Mouse (Mus musculus) stomach, adult 2 months (tissue): ENCODE results near the gene Gm38394. TPM values are rescaled to one million over a fixed set of nuclear protein-coding genes. Genes with fewer than 3 reads are reported as not detected.

ENCODE experiments used
- polyA plus RNA-seq: library from polyadenylated mRNA; depleted of rRNA; stranded (reverse); fragments of >200 nt; gene quantifications from 2 replicates; pipeline ENCODE4 v1.2.3, GENCODE M21; 2012; rRNA removed

Gm38394 gene
- polyA plus RNA-seq: 0.35 and 0.55 TPM in 2 replicates

DNA sequence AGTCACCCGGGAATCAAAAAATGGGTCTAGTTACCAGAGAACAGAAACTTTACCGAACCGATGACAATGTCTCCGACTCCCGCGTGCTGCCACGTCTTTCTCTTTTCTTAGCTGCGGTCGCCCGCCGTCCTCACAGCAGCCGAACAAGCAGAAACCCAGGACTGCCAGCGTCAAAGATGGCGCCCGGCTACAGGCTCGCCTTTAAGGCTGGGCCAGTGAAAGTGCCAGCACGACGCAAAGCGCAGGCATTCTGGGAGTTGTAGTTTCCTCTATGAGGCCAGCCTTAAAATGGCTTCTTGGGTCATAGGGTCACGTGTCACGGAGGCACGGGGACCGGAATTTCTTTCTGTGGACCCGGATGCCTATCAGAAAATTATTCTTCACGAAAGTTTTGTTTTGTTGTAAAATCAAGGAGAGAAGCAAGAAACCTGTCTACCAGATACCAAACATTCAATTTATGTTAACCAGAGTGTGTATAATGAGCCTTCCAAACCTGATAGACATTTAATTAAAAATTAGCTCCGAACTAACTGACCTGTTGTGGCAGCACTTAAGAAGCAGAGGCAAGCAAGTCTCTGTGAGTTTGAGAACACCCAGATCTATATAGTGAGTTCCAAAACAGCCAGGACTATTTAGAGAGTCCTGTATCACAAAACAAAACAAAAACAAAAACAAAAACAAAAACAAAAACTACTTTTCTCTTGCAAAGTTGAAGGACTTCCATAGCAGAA lies at the start of gene Gm38394:
Gene Gm38394, minus strand, starts transcription at position 116 of the 731 bp plus-strand sequence.

DNA sequence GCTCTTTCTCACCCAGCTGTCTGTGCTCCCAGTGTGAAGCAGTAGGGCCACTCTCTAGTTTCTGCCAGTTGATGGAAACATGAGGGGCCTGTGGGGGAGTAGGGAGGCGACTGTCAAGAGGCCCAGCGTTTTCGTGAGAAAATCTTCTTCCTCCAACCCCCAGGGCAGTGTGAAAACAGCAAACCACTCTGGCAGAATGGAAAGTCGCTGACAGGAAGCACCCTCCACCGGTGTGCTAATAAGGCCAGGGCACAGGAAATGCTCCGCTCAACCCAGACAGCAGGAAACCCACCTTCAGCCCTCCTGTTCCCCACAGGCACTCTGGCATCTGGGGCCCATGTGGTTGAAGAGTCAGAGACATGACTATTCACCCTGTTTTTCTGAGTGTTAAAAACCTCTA lies 28.8 kb upstream of the Gm38394 start, which contains the start of gene Lax1:
Gene Lax1, minus strand, starts transcription at position 212 of the 400 bp plus-strand sequence.

DNA sequence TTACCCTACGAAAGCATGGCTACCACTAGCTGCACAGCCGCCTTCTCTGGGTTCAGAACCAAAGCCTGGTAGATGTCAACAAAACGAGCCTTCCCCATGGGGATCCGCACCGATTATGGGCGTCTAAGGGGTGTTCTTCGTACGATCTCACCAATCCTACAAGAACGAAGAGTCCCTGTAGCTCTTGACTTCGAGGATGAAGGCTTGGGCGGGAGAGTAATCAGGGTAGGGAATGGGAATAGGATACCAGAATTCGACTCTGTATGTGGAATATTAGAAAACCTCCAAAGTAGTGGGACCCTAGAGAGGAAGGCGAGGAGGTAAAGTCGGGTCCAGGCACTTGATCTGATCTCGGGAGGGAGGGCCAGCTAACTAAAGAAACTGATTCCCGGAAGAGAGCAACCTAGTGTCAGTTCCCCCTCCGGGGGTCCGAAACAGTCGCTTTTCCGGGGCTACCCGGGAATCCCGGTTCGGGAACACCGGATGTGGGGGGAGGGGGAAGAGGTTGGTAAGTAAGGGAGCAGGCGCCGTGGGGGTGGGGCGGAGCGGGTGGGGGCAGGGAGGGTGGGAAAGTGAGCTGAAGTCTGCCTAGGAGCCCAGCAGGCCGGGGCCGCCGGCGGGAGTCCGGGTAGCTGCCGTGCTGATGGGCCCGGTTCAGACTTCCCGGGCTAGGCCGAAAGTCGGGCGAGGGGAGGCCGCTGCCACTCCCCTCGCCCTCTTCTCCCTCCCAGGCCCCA lies 484 bp downstream of the Gm38394 start, which contains the start of gene Zbed6:
Gene Zbed6, minus strand, starts transcription at position 420 of the 737 bp plus-strand sequence.

DNA sequence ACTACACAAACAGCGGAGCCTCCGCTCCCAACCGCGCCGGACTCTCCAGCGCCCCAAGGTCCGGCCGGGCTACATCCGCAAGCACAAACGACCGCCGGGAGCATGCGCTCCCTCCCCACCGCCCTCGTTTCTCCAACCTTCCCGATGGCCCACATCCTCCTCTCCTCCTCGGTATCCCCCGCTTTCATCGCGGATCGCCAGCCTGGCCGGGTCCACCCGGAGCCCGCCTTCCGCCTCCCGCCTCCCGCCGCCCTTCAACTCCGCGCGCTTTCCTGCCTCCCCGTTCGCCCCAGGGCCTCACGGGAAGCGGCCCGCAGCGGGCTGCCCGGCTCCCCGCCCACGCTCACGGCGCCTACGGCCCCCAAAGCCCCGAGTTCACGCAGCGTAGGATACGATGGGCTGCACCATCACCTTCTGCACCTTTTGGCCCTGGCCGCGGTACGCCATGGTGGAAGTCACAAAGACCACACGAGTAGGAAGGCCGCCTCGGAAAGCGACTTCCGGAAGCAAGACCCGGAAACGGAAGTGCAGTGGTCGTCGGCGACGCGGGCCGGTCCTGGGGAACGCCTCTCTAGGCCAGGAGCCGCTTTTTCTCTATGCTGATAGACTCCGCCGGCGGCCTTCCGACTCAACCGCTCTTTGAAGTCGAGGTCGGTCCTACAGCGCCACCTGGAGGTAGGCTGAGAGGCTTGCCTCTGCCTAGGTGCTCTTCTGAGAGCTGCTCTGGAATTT lies 51.2 kb downstream of the Gm38394 start, which contains the start of gene Snrpe:
Gene Snrpe, minus strand, starts transcription at position 521 of the 732 bp plus-strand sequence.

Other genes with a start within 250 kb of the Gm38394 start
- 27.3 and 30.8 TPM in 2 replicates for gene Sox13, start 236.9 kb downstream of the Gm38394 start, polyA plus RNA-seq
- 2.0 and 2.9 TPM in 2 replicates for gene Snrpe, start 51.0 kb downstream of the Gm38394 start, polyA plus RNA-seq
- gene Zbed6, start 433 bp downstream of the Gm38394 start, polyA plus RNA-seq: 0.10 and 0.13 TPM in 2 replicates
- gene Lax1, start 28.8 kb upstream of the Gm38394 start, polyA plus RNA-seq: 0.45 and 0.58 TPM in 2 replicates
- gene Atp2b4, start 139.7 kb upstream of the Gm38394 start, polyA plus RNA-seq: 4.3 and 7.4 TPM in 2 replicates
- gene Optc, start 246.7 kb upstream of the Gm38394 start, polyA plus RNA-seq: 15.5 and 23.9 TPM in 2 replicates